Mouse (Mus musculus) c-Kit-positive CD71-negative TER-119-negative erythroid progenitor cells, embryonic 14.5 days (primary cell): ENCODE data around the gene Serpinb1a.
"Not testable (repeated sequence)": the region's sequence is repeated elsewhere in the genome, so short reads cannot be mapped to it uniquely, and the experiment has no call there.

Experiments
- DNase-seq: peaks from one replicate; pipeline ENCODE4 v3.0.0-alpha.2; 2013; ENCODE audit warnings: low read depth

Serpinb1a gene

DNA sequence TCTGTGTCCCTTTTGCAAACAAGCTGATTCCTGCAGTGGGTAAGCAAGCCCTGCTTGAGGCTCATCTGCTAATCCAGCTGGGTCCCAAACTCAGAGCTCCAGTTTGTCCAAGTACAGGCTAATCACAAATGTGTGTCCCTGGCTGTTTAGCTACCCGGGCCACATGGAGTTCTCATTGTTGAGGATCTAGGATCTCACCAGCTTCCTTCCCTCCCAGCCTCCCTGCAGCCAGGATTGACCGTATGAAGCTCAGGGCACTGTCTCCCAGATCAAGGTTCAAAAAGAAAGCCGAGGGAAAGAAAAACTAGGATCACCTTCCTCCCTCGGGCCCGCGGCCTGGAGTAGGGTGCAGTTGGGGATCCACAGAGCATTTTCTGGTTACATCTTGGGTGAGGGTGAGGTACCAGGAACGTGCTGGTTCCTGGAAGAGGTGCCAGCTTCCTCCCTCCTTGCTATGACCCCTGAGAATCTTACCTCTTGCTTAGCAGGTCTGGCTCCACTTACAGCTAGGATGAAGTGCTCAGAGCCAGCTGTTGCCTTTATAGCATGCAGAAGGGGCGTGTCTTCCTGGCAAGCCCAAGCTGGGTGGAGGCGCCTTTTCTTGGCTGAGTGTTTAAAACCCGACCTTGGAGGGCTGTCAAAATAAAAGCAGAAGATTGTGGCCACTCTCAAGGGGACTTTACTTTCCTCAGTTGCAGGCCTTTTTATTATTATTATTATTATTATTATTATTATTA, at the start of gene Serpinb1a:
Serpinb1a (minus strand) TSS at position 518 of the 737 bp plus-strand sequence.
- no peak for DNase-seq

GRCm38 (mm10) chr13:32900639-32901038, 49.7 kb upstream of the Serpinb1a start:
- peak; percentile 48 for DNase-seq

GRCm38 (mm10) chr13:32899114-32899513, 48.1 kb upstream of the Serpinb1a start:
- DNase-seq, result not testable (repeated sequence)

DNA sequence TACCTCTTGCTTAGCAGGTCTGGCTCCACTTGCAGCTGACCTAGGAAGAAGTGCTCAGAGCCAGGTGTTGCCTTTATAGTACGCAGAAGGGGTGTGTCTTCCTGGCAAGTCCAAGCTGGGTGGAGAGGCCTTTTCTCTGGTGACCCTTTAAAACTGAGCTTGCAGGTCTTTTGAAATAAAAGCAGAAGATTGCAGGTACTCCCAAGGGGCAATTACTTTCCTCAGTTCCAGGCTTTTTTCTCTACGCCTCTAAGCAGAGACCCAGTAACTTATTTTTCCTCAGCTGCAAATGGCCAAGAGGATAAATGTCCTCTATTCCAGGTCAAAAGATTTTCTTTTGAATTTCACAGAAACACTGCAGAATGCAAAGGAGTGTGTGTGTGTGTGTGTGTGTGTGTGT, 47.1 kb upstream of the Serpinb1a start, which contains the start of gene Serpinb1c:
Serpinb1c (minus strand) TSS at position 101 of the 400 bp plus-strand sequence.
- DNase-seq, result no peak

DNA sequence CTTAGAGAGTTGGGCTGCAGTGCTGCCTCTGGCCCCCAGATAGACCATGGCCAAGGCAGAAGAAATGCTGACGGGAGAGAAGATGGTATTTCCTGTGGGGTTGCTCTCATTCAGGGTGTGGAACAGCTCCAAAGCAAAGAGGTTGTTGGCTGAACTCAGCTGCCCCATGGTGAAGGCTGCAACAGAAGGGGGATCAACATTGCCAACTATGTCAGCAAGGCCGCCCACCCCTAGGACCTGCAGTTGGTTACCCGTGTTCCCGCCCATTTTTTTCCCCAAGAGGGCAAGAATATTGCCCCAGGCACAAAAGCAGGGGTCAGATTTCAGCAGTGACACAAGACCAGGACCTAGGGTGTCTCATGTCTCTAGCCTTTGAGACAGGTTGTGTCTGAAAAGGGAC, 45.9 kb upstream of the Serpinb1a start:
- DNase-seq, result no peak

DNA sequence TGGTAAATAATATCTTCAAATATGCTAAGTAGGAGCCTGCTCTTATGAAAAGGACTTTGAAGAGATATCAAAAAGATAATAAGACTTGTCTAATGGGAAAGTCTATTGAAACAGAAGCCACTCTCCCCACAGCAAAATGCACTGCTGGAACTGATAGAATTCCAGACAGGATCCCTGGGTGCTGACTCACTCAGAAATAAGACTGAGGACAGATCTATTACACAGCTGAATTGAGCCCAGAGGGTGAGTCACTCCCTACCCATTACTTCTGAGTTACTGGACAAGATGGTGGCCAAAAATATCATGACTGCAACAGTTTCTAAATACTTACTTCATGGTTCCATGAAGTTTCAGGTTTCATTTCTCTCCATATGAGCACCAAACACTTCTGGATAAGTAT, 33.8 kb upstream of the Serpinb1a start:
- no peak for DNase-seq

GRCm38 (mm10) chr13:32873862-32874261, 22.9 kb upstream of the Serpinb1a start:
- DNase-seq, result no peak

GRCm38 (mm10) chr13:32868843-32869242, 17.9 kb upstream of the Serpinb1a start:
- no peak for DNase-seq

DNA sequence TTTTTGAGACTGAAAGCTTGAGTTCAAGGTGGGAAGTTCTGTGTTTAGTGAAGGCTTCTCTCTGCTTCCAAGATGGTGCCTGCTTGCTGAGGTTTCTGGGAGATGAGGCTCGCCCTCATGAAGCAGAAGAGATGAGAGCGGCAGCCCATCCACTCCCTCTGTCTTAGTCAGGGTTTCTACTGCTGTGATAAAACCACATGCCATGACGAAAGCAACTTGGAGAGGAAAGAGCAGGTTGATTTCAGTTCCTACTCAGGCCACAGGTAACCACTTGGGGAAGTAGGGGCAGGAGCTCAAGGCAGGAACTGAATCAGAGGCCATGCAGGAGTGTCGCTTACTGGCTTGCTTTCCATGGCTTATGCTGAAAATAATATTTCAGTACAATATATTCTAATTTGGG, 17.2 kb upstream of the Serpinb1a start:
- DNase-seq, result not testable (repeated sequence)

DNA sequence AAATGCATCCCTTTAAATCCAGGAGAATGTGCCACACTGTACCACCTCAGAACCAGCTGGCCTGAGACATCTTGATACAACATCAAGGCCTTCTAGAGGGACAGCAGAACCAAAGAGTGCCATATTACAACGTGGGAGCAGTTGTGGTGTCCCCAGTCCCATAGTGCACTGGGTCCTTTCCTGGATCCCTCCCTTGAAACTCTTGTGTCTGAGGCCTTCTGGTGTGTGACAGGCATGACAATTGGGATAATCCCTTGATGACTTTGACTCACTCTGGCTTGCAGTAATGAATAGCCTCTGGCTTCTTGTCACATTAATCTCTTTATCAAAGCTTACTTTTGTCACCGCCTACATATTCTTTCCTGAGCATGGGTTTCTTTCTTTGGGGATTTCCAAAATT, 16.0 kb upstream of the Serpinb1a start:
- no peak for DNase-seq

GRCm38 (mm10) chr13:32866484-32866883, 15.5 kb upstream of the Serpinb1a start:
- peak; percentile 70 for DNase-seq

DNA sequence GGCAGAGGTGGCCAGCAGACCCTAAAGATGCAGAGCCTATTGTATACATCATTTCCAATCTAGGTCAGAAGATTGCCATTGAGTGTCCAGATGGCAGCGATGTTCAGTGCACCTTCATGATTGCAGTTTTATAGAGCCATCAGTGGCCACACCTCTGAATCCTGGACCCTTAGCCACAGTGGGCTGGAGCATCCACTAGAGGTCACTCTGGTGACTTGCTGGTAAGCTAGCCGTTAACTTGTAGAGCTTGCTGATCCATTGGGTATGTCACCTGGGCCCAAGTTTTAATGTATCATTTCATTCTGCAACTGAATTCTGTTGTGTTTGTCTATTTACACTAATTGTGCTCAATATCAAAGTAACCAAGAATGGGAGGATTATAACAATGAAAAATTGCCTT, 14.6 kb upstream of the Serpinb1a start:
- no peak for DNase-seq

GRCm38 (mm10) chr13:32864529-32864928, 13.5 kb upstream of the Serpinb1a start:
- not testable (repeated sequence) for DNase-seq

DNA sequence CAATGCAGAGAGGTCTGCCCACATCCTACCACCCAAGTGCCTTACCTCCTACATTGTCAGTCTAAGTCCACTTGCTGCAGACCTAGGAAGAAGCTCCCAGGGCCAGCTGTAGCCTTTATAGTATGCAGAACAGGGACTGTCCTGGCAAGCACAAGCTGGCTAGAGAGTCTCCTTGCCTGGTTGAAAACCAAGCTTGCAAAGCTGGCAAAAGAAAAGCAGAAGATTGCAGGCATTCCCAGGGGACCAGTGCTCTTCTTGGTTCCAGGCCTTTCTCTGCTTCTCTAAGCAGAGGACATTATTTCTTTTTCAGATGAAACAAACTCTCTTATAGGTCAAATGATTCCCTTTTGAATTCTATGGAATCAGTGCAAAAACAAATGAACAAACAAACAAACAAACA, 12.5 kb upstream of the Serpinb1a start:
- no peak for DNase-seq

DNA sequence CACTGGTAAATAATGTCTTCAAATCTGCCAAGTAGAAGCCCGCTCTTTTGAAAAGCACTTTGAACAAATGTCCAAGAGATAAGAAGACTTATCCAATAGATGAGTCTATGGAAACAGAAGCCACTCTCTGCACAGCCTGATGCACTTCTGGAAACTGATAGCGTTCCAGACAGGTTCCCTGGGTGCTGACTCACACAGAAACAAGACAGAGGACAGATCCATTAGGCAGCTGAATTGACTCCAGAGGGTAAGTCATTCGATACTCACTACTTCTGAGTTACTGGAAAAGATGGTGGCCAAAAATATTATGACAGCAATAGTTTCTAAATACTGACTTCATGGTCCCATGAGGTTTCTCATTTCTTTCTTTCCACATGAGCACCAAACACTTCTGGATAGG, 9.8 kb upstream of the Serpinb1a start:
- no peak for DNase-seq

GRCm38 (mm10) chr13:32853073-32853472, 2.1 kb upstream of the Serpinb1a start:
- no peak for DNase-seq

- DNase-seq, result no peak
Measured at GRCm38 (mm10) chr13:32852539-32852938, 1.6 kb upstream of the Serpinb1a start.

- no peak for DNase-seq
Measured at GRCm38 (mm10) chr13:32851967-32852366, 982 bp upstream of the Serpinb1a start.

DNA sequence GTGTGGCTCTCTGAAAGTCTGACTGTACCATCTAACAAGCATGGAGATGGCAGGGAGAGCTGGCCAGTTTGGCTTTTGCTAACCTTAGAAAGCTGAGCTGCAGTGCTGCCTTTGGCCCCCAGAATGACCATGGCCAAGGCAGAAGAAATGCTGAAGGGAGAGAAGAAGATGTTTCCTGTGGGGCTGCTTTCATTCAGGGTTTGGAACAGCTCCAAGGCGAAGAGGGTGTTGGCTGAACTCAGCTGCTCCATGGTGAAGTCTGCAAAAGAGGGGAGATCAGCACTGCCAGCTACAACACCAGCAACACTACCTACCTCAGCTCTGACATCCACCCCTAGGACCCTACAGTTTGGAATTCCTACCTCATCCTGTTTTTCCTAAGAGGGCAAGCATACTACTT, 829 bp downstream of the Serpinb1a start:
- DNase-seq, result no peak

DNA sequence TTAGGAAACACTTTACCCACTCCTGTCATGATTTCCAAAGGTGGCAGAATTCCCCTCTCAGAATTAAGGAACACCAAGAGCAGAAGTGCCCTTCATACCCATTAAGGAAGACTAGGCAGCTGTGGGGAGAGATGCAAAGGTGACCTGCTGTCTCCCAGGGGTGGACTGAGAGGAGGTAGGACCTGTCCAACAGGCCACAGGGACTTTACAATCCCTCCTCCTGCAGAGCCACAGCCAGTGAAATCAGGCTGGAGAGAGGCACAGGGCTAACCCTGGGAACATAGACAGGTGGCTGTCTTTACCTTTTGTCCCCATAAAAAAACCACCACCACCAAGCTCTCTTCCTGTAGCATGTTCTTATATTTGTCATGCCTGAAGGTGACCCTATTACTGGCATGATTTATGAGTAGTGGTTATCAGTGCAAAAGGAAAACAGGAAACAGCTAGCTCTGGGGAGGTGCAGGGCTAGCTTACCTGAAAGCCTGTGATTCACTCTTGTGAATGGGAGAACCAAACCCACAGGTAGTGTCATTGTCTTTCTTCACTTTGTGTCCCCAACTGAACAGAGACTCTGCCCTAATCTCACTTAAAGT, 1.4 kb downstream of the Serpinb1a start:
- no peak for DNase-seq

GRCm38 (mm10) chr13:32849092-32849491, 1.9 kb downstream of the Serpinb1a start:
- DNase-seq, result no peak

GRCm38 (mm10) chr13:32846221-32846620, 4.8 kb downstream of the Serpinb1a start:
- DNase-seq, result no peak

- DNase-seq, result no peak
Measured at GRCm38 (mm10) chr13:32841349-32841748, 9.6 kb downstream of the Serpinb1a start.

DNA sequence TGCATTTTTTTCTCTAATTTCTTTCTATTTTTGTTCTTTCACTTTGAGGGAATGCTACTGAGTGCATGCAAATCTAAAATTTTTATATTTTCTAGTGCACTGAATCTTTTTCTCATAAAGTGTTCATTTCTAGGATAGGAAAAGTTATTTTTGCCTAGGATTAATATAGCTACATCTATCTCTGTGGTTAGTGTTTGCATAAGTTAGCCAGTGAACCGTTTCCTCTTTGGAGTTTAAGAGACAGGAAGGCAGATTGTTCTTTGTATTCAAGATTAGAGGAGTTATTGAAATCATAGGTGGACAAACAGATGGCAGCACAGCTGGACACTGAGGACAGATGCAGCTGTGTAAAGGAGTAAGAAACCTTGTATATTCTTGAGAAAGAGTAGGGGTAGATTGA, 11.7 kb downstream of the Serpinb1a start:
- DNase-seq, result no peak
